Mouse (Mus musculus): ENCODE results near the gene Zc3h13. TPM values are rescaled to one million over a fixed set of nuclear protein-coding genes. Genes with fewer than 3 reads are reported as not detected.

Zc3h13 gene
- total and polyA plus RNA-seq, 3 experiments, result 17.7 to 38.5 (median 18.8) TPM

DNA sequence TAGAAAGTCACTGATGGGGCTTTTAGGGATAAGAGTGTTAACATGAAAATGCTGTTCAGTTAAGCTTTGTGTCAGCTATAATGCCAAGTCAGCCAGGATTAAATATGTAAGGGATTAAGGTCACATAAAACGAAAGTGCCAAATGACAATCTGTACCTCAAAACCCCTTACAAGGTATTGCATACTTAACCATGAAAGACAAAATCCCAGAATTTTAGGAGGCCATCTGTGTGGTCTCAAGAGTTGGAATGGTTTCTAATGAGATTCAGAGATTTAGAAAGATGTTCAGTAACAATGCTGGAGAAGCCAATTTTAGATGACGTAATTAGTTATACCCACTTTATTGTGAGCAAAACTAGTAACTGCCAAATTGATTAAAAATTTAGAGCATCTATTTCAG, 30.3 kb downstream of the Zc3h13 start:
- Histone ChIP-seq H3K27ac (ENCODE audit: insufficient read depth, low read depth) (no peak overlapping the region), H3K4me3 (replicated peaks in 1 of 3; ENCODE audit: low read depth in 2 of 3, low read length in 2 of 3, poor library complexity in 1 of 3) (no peak overlapping the region), H3K9ac (ENCODE audit: insufficient read depth, low read depth) (no peak overlapping the region), H3K4me1 (ENCODE audit: control insufficient read depth in 1 of 2, insufficient read depth in 2 of 2) (peaks cover 0 to 5% of the 10 kb centered on the region in 2 experiments; a peak in 1 of 4 replicates), H3K27me3 (replicated peaks) (no peaks in the 10 kb centered on the region), H3K4me2 (ENCODE audit: insufficient read depth, low read depth, poor library complexity, severe bottlenecking) (no peak overlapping the region), H3K79me2 (replicated peaks; ENCODE audit: control insufficient read depth, extremely low read depth, insufficient read depth, poor library complexity, severe bottlenecking) (no peaks in the 10 kb centered on the region), H3K9me3 (replicated peaks; ENCODE audit: low read length) (no peaks in the 10 kb centered on the region), H3K36me3 (replicated peaks in 1 of 2; ENCODE audit: control insufficient read depth in 1 of 2, insufficient read depth in 1 of 2, low read length in 1 of 2) (peaks cover 6 to 39% of the 10 kb centered on the region in 2 experiments)
- no peak for DNase-seq (ENCODE audit: extremely low read depth)
- in situ Hi-C loops (cut with MboI; ENCODE audit: low pct_ligation_motif_present, low pct_unique_long_range_greater_than_20kb, low sequenced_read_pairs), result no loop called here
- TF ChIP-seq TCF12 (IDR thresholded peaks at IDR 0.05; ENCODE audit: low read depth, low read length) (no peak), USF2 (conservative IDR thresholded peaks at IDR 0.05; ENCODE audit: low read depth, low read length) (no peak), JUN (IDR thresholded peaks at IDR 0.05; ENCODE audit: insufficient read depth, low read depth, low read length) (no peak), CHD1 (IDR thresholded peaks at IDR 0.05; ENCODE audit: low read depth, low read length) (no peak), POLR2AphosphoS2 (IDR thresholded peaks at IDR 0.05; ENCODE audit: low read depth, low read length) (no peak), GABPA (IDR thresholded peaks at IDR 0.05; ENCODE audit: insufficient replicate concordance, low read depth, low read length) (no peak), ZKSCAN1 (IDR thresholded peaks at IDR 0.05; ENCODE audit: borderline replicate concordance, low read depth, low read length) (no peak), ZNF384 (IDR thresholded peaks at IDR 0.05; ENCODE audit: low read depth, low read length) (no peak), TBP (conservative IDR thresholded peaks at IDR 0.05; ENCODE audit: low read depth, low read length) (no peak), CHD2 (IDR thresholded peaks at IDR 0.05; ENCODE audit: low read length) (no peak), NRF1 (IDR thresholded peaks at IDR 0.05; ENCODE audit: low read depth, low read length) (no peak), PAX5 (IDR thresholded peaks at IDR 0.05; ENCODE audit: low read length) (no peak)
- dilution Hi-C loops (cut with MboI; ENCODE audit: extremely low pct_ligation_motif_present, extremely low pct_unique_long_range_greater_than_20kb, low sequenced_read_pairs), result no loop called here

DNA sequence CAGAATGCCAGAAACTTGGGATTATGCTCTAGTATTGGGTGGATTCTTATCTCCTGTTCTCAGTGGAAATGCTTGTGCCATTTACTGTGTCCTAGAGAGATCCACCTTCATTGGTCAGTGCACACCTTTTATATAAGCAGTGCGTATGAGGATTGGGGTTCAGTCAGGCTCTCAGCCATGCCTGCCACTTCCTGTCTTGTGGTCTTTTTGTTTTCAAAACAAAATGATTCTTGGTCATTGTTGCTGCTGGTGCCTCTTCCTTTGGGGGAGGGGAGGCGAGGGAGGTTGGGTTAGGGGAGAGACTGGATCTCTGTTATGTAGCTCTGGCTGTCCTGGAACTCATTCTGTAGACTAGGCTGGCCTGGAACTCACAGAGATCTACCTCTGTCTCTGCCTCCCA, 34.6 kb downstream of the Zc3h13 start:
- in situ Hi-C loops (cut with MboI; ENCODE audit: low pct_ligation_motif_present, low pct_unique_long_range_greater_than_20kb, low sequenced_read_pairs), result no loop called here
- DNase-seq (ENCODE audit: extremely low read depth), result no peak
- Histone ChIP-seq H3K36me3 (replicated peaks in 1 of 2; ENCODE audit: control insufficient read depth in 1 of 2, insufficient read depth in 1 of 2, low read length in 1 of 2) (peaks cover 18 to 49% of the 10 kb centered on the region in 2 experiments), H3K27ac (ENCODE audit: insufficient read depth, low read depth) (no peak overlapping the region), H3K9me3 (replicated peaks; ENCODE audit: low read length) (no peaks in the 10 kb centered on the region), H3K4me1 (ENCODE audit: control insufficient read depth in 1 of 2, insufficient read depth in 2 of 2) (peaks cover 0 to 13% of the 10 kb centered on the region in 2 experiments; a peak in 1 of 4 replicates), H3K4me3 (replicated peaks in 1 of 3; ENCODE audit: low read depth in 2 of 3, low read length in 2 of 3, poor library complexity in 1 of 3) (no peak overlapping the region), H3K4me2 (ENCODE audit: insufficient read depth, low read depth, poor library complexity, severe bottlenecking) (no peak overlapping the region), H3K9ac (ENCODE audit: insufficient read depth, low read depth) (no peak overlapping the region), H3K79me2 (replicated peaks; ENCODE audit: control insufficient read depth, extremely low read depth, insufficient read depth, poor library complexity, severe bottlenecking) (no peaks in the 10 kb centered on the region), H3K27me3 (replicated peaks) (no peaks in the 10 kb centered on the region)
- dilution Hi-C loops (cut with MboI; ENCODE audit: extremely low pct_ligation_motif_present, extremely low pct_unique_long_range_greater_than_20kb, low sequenced_read_pairs), result no loop called here
- TF ChIP-seq POLR2AphosphoS2 (IDR thresholded peaks at IDR 0.05; ENCODE audit: low read depth, low read length), result no peak
- TF ChIP-seq CHD2 (IDR thresholded peaks at IDR 0.05; ENCODE audit: low read length), result no peak
- no peak for TF ChIP-seq USF1 (IDR thresholded peaks at IDR 0.05; ENCODE audit: low read depth, low read length)
- TF ChIP-seq RCOR1 (conservative IDR thresholded peaks at IDR 0.05; ENCODE audit: low read depth, low read length), result no peak
- no peak for TF ChIP-seq NRF1 (IDR thresholded peaks at IDR 0.05; ENCODE audit: low read depth, low read length)
- no peak for TF ChIP-seq HCFC1 (IDR thresholded peaks at IDR 0.05; ENCODE audit: low read depth, low read length)
- no peak for TF ChIP-seq MEF2A (IDR thresholded peaks at IDR 0.05; ENCODE audit: borderline replicate concordance, low read depth, low read length)
- no peak for TF ChIP-seq IRF4 (IDR thresholded peaks at IDR 0.05; ENCODE audit: low read depth, low read length)
- TF ChIP-seq TCF12 (IDR thresholded peaks at IDR 0.05; ENCODE audit: low read depth, low read length), result no peak
- no peak for TF ChIP-seq EP300 (IDR thresholded peaks at IDR 0.05; ENCODE audit: low read length)
- TF ChIP-seq RAD21 (IDR thresholded peaks at IDR 0.05; ENCODE audit: low read depth, low read length), result no peak
- TF ChIP-seq ZMIZ1 (IDR thresholded peaks at IDR 0.05; ENCODE audit: low read depth, low read length), result no peak
- no peak for TF ChIP-seq GABPA (IDR thresholded peaks at IDR 0.05; ENCODE audit: insufficient replicate concordance, low read depth, low read length)
- TF ChIP-seq JUN (IDR thresholded peaks at IDR 0.05; ENCODE audit: insufficient read depth, low read depth, low read length), result no peak
- no peak for TF ChIP-seq NELFE (IDR thresholded peaks at IDR 0.05; ENCODE audit: low read depth, low read length)
- no peak for TF ChIP-seq PAX5 (IDR thresholded peaks at IDR 0.05; ENCODE audit: low read length)
- TF ChIP-seq UBTF (IDR thresholded peaks at IDR 0.05; ENCODE audit: low read depth, low read length), result no peak
- no peak for TF ChIP-seq MAFK (IDR thresholded peaks at IDR 0.05; ENCODE audit: insufficient replicate concordance, low read length)
- TF ChIP-seq CHD1 (IDR thresholded peaks at IDR 0.05; ENCODE audit: low read depth, low read length), result no peak
